Mouse (Mus musculus) Muller cell, postnatal 12 days (primary cell): ENCODE measurements around the gene Grin2b.

Experiments used
- DNase-seq: peaks from one replicate; pipeline ENCODE4 v3.0.0-alpha.2; 2015; ENCODE audit errors: inconsistent ontology term

The Grin2b gene

DNA sequence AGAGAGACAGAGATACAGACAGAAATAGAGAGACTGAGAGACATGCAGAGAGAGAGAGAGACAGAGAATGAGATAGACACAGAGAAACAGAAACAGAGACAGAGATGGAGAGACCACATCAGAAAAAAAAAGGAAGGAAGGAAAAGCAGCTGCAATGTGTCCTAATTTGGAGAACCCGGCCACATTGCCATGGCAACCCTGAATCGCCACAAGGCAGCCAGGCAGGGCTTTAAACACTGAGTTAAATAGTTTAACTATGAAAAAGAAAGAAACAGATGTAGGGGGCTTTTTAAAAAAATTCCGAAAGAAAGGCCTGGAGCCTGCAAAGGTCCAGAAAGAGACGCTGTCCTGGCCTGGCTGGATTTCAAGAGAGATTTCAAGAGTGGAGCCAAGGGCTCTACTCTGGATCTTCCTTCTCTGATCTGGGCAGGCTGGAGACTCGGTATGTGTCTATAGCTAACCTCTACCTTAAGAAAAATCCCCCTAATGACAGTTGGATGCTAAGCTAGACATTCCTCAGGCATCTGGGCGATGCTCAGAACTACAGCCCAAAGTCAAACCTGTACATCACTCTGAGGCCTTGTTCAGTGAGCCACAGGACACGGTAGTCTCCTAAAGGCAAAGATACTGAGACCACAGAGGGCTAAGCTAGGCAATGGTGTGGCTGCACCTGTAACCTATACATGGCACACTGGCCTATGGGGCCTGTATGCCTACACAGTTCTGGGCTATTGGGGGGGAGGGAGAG lies 162.8 kb downstream of the Grin2b start:
- peak; percentile 25 for DNase-seq

DNA sequence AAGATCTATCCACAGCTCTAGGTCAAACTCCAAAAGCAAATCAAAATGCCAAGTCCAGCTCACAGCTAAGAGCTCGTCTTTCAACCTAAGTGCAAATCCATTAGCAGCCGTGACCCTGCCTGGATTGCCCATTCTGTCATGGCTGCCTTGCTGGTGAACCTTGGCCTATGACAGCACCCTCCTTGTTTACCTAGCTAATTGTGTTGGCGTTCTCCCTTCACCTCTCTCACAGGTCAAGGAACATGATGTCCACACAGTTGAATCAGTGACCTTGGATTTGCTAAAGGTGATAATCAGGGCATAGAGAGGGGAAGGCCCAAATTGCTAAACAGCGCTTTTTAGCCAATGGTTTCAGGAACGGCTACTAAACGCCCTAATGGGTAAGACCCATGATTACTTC lies 165.2 kb downstream of the Grin2b start:
- DNase-seq, result no peak

DNA sequence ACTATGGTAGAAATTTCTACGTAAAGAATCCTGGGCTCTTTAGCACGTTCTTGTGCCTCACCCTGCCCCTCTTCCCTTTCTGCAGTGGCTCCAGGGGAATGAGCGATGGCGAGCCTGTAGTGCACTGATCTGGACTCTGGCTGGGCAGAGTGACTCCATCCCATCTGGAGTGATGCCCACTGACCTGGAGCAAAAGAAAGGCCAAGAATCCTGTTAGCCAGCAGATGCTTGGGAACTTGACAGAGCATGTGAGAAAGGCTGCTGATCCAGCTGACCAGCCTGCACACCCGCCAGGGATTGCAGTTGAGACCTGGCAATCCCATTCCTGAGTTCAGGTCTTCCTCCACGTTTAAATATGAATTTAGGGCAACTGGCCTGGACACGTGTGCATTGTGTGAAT lies 178.6 kb downstream of the Grin2b start:
- peak; percentile 70 for DNase-seq

DNA sequence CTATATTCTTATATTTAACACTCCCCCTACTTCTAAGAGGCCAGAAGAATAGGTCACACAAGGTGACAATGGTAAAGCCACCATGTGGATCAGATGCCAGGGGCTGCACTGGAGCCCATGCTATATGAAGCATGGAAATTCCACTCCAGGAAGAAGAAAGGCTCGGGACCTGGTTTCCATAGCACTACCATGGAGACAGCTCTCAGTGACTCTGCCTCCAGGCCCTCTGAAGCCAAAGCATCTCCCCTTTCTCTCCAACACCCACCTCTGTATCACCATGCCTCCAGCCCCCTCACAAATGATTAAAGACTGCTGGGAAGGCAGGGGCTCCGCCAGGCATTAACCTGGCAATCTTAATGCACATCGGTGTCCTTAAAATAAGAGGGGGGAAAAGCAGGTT lies 179.4 kb downstream of the Grin2b start:
- DNase-seq, result no peak

DNA sequence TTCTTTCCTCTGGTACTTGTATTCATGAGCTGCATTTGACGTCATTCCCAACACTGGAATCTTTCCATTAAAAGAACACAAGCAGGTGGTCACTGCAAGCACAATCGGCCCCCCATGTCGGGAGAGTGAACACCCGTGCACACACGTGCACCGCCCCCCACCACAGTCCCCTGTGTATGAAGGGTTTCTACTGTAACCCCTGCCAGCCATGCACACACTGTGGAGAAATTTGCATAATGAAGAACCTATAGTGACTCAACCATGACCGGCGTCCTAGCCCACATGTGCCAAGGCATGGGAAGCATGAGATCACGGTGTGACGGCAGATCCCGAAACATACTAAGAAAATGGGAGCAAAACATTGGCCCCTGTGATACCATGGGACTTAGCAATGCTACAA lies 179.9 kb downstream of the Grin2b start:
- DNase-seq, result no peak

DNA sequence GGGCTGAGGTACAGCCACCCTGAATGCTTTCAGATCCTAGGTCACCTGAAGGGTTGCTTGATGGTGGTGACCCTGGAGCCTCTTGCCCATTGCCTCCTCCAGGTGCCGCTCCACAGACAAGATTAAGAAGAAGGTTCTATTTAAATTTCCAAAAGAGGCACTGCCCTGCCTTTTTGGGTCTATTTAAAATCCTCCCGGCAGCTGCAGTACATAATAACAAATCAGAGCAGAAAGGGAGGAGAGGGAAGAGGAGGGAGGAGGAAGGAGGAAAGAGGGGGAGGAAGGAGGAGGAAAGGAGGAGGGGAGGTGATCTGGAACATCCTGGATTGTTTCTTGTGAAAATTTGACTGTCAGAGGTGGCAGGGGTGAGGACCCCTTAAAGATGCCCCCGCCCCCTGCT lies 197.2 kb downstream of the Grin2b start:
- no peak for DNase-seq

DNA sequence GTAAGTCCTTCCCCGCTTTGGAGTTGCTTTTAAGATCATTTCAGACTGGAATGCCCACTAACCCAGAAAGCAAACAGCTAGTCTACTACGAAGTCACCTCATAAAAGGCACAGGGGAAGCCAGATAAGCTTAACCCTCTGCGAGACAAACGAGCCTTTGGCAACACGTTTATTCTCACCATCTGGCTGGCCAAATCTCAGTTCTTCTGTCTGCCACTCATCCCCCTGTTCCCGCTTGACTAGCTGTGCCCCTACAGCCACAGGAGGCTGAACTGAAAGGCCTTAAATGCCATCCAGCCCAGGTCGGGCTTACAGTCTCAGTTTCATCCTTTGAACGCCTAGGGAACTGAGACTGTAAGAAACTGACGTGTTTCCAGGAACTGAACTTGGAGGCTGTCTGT lies 200.8 kb downstream of the Grin2b start:
- no peak for DNase-seq

DNA sequence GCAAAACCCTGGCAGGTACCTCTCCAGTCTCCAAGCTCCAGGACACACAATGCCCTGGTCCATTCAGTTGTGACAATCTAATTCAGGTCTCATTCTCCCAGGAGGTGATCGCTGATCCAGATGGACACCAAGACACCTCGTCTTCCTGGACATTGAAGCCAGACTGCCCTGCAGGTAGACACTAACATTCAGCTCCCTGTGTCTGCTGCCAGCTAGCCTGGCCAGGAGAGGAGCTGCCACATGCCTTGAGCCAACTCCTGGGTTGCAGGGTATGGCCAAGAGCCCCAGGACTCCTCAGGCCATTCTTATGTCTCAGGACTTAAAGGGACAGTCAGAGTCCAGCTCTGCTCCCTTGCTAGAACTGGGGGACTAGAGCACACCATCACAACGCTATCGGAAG lies 201.8 kb downstream of the Grin2b start:
- no peak for DNase-seq

DNA sequence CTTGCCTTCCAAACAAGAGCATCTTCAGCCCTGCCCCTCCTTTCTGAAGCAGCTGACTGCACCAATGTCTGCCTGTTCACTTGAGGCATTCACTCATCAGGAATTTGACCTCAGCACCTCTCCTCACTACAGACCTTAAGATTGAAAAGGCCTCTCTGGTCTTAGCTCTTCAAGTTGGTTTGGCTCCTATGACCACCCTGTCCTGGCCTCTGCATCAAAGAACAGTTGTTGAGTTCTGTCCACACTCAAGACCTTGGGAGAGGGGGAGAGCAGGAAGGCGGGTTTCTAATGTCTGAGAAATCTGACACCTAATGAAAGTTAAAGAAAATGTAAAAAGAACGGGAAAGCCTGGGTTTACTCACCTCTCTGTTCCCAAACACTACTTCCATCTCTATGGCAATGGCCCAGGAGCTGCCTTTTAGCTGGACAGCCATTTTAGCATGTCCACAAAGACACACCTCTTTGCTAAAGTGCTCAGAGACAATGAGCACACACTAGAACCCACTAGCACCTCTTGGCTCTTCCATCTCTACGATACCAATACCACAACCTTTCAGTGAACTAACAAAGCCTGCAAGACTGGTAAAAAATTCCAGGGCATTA lies 202.5 kb downstream of the Grin2b start:
- no peak for DNase-seq

DNA sequence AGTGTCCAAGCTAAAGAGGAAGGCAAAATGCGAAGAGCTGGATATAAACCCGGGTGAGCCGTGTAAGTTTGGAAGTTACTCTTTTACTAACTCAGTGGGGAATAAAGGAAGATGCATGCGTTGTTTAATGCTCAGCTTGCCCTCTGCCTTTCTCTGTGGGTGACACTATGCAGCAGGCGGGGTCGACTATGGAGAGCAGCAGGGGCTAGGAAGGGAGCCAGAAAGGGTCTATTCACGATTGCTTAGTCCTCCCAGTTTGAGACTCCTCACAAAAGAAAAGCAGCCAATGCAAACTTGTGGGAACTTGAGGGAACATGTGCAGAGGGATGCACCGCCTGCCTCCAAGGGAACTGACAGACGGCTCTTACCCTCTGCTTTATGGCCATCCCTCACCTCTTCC lies 211.5 kb downstream of the Grin2b start:
- DNase-seq, result no peak

DNA sequence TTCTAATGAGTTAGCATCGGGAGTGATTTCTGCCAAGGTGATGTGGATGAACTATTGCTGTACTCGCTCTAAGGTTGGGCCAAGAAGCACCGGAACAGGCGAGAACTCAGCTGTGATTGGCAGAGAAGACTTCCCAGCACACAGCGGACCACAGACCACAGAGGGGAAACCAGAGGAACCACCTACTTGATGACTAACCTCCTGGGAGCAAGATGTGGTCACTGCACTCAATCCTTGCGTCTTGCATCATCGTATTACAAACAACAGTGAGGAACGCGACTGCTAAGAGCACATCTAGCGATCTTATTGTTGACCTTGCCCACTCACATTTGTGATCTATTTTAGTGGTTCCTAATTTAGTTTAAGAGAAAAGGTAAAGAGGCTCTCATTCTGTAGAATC lies 213.7 kb downstream of the Grin2b start:
- DNase-seq, result peak; percentile 48

DNA sequence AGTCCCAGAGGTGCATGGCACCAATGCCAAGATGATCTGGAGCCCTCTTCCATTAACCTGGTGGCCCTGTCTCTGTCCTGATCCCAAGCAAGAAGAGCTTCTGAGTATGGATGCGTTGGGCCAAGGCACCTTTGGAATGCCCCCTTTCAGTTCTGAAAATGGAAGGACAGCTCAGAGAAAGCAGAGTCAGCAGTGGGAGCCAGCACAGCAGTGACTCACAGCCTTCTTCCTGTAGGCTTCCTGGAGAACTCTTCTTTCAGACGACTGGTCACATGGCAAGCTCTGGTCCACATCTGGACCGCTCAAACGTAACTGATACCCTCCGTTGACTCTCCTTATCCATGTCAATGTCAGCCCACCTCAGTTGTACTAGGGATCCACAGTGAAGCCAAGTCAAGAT lies 221.6 kb downstream of the Grin2b start:
- no peak for DNase-seq

DNA sequence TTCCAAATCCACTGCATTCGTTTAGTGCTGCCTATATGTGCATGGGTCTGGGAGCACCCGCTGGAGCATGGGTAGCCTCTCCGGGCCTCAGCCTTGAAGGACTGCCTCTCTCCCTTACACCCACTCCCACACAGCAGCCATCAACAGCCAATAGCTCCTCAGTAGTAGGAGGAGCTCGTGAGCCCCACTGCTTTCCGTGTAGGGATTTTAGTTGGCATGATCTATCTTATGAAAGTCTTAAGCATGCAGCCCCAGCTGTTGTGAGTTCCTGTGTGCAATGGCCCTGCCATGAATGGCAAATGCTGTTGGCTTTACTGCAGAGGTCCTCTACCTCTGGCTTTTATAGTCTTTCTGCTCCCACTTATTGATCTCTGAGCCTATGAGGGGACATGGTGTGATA lies 227.8 kb downstream of the Grin2b start:
- DNase-seq, result no peak

DNA sequence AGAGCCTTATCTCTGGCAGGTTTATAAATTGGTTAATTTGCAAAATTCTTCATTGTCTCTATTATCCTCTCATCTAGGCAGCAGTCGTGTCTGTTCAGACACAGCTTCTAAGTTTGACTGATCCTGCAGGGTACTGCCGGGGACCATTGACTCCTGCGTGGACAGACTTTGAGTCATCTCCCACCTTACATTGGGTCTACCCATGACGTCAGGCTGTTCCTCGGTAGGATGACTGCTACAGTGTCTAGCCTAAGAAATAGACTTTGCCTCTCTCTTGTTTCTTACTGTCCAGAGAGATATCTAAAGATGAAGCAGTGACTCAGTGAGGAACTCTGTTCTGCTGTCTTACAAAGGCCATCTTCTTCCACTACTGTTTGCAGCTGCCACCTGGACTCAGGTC lies 229.0 kb downstream of the Grin2b start:
- no peak for DNase-seq

DNA sequence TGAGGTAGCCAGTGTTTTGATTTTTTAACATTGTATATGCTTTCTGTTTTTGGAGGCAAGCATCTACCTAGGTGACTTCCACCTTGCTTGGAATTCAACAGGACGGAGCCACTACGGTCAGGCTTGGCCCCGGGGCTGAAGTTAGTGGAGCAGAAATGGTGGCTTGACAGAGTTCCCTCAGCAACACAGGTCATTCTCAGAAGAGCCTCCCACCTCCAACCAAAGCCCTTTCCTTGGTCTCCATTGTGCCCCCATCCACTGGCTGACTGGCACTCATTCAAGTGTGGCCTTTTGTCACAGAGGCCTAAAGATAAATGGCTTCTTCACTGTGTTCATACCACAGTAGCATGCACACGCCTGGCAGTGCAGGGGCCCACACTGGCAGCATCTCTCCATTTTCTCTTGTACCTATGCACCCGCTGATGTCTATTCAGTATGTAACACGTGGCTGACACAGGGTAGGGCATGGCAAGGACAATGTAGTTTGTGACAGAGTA lies 230.1 kb downstream of the Grin2b start:
- no peak for DNase-seq

DNA sequence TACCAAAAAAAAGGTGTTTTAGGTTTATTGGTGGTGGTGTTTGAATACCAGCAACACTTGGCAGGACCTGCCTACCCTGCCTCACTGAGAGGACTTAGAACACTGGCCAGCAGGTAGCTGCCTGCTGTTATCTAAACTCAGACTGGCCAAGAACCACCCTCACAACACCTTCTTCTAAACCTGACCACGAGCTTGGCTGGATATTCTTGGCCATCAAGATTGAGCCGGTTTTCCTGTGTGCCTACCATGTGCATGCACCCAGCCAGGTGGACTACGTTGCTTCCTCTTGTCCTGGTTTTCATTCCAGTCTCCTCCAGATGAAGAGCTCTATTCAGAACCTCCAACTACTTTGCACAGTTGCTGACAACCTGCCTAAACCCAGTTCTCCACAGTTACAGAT lies 240.4 kb downstream of the Grin2b start:
- no peak for DNase-seq

DNA sequence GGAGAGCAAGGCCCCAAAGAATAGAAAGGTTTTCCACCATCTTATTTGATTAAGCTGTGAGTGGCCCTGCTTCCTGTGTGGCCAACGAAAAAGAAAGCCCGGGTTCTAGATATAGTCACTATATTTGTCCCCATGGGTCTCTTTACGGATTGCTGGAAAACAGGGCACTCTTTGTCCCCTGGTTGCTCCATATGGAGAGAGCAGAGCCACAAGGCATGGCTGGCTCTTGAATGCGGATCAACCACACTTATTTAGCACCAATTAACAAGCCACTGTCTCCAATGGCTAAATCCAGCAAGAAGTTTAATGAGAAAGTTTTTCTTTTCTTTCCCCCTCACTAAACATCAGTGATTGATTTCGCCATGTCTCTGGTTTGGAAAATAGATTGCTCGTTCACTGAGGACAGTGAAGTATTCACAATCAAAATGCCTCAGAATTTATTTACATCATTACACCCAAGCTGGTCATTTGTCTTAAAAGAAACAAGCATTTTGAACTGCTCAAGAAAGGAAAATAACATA lies 240.9 kb downstream of the Grin2b start:
- DNase-seq, result peak; percentile 94

DNA sequence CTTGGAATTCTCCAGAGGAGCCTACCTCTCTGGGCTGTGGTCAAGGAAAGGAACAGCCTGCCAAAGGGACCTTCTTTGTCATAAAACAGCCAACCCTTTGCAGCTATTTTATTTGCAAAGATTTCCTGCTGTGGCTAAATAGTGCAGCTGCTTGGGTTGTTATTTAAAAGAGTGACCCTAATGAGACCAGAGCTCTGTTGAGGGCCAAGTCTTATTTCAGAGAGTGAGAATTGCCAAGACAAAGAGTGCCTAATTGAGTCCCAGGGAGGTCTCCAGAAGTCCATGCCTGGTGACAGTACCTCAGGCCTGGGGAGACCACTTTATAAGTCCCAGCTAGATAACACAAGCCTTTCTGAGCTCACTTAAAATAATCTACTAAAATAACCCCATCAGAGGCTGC lies 255.6 kb downstream of the Grin2b start:
- peak; percentile 45 for DNase-seq

DNA sequence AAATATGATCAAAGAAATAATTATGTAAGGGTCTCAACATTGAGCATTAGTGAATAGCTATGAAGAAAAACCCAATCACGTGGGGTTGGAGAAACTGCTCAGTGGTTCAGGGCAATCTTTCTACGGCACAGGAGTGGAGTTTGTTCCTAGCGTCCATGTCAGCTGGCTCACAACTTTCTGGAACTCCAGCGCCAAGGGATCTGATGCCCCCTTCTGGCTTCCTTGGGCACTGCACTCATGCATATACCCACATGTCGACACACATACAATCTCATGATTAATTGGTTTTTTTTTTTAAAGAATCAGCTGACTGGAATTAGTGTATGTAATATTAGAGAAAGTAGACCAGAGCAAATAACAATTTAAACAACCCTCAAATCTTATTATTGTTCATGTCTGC lies 258.7 kb downstream of the Grin2b start:
- DNase-seq, result no peak

DNA sequence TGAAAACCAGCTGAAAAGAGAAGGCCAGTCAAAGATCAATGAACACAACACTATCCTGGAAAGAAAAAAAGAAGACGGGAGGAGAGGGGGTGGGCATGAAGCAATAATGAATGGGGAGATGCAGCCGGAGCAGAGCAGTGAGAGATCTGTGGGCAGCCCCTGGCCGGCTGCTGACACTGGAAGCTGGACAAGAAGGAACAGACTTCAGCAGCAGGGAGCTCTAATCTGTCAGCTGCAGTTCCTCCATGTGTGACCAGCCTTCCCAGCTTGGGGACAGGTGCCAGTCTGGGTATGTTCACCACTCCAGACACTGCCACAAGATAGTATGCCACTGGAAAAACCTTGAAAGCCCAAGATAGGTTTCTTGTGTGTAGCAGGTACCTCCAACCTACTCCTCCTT lies 261.2 kb downstream of the Grin2b start:
- no peak for DNase-seq

DNA sequence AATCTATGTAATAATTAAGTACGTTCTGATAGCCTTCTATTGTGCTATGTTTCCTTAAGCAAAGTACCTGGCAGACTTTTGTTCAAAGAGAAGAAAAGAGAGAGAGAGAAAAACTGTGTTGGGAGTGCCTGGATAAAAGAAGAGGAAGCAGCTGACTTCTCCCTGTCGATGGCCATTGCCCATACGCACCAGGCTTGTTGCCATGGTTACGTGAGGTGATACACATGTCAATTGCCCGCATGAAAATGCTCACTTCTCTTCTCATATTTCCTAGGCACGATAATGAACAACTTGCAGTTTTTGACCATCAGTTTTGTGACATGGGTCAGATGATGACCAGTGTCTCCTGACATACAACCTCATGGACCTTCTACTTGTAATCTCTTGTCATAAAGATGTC lies 262.2 kb downstream of the Grin2b start:
- DNase-seq, result no peak

DNA sequence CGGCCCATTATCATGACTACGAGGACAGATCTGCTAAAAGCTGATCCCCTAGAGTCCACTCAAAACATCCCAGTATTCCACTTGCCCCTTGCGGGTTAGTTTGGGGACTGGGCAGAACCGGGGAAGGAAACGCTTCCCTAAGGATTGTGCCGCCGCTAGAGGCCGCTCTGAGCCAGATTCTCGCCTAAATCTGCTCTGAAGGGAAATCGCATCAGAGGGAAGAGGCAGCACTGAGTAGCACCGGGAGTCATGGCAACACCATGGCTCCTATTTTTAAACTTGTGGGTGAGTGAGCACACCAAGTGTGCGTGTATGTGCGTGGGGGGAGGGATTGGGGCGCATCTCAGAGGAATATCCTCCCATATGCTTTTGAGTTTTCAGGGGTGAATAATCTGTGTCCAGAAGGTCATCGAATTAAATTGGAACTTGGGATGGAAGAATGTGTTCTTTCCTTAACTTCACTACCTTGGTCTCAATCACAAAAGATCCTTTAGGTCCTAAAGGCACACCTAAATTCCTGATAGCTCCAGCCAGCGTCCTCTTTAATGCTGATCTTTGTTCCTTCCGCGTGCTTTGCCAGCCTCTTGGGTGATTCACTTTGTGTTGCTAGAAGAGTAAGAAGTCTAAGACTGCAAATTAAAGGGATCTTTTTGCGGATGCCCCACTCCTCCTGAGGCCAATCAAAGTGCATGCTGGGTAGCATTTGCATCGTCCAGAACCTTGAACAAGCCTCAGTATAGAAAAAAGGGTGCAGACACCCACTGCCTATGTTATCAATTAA lies 265.6 kb downstream of the Grin2b start:
- peak; percentile 67 for DNase-seq

DNA sequence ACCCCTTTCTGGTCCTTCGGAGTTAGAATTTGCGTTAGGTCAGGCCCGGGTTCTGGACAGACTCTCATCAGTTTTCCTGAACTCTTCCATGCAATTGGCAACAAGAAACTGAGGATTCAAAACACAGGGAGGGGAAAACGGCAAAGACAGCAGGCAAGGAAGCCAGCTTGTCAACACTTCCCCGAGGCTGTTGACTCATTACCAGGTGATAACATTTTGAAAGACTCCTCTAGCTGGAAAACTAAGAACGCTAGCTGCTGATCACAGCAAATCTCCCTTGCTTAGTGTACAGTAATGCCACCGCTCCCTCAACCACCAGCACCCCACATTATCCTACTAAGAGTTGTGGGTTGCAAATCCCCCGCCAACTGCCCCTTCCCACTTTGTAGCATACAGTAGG lies 266.2 kb downstream of the Grin2b start:
- no peak for DNase-seq
